Mouse (Mus musculus): ENCODE measurements around the gene Spsb4. TPM values are rescaled to one million over a fixed set of nuclear protein-coding genes. Genes with fewer than 3 reads are reported as not detected.

Gene Spsb4
- polyA plus RNA-seq, 1 experiment, result 0.78 TPM

DNA sequence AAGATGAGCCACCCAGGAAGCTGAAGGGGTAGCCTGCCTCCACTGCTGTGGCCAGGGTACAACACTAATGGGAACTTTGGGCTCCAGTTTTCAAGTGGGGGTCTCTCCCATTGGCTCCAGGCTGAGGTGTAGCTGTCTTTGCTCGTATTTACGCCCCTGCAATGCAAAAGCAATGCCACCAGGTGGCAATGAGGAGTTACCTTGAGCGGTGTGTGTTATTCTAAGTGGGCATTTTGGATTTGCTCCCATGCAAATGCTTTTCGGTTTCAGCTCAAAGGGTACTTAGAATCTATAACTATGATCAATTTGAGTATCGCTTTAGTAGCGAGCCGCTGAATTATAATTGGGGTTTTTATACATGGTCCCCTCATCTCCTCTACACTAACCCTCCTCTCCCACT is 57.6 kb downstream of the Spsb4 start:
- Histone ChIP-seq H3K27me3 (ENCODE audit: control insufficient read depth, insufficient read depth, insufficient read length) (no peaks in the 10 kb centered on the region), H3K79me2 (ENCODE audit: control insufficient read depth, insufficient read depth) (no peaks in the 10 kb centered on the region), H3K4me3 (no peak overlapping the region), H3K4me2 (ENCODE audit: low read depth) (no peak overlapping the region), H3K36me3 (ENCODE audit: control insufficient read depth, insufficient read depth) (no peaks in the 10 kb centered on the region), H3ac (ENCODE audit: control insufficient read depth, insufficient read length) (no peak overlapping the region)
- no peak for TF ChIP-seq MAX (IDR thresholded peaks at IDR 0.05; ENCODE audit: low read depth)
- no peak for TF ChIP-seq MYOD1 (IDR thresholded peaks at IDR 0.05; ENCODE audit: control insufficient read depth in 1 of 3, insufficient read length in 2 of 3, low read depth in 2 of 3)
- no peak for TF ChIP-seq POLR2AphosphoS2 (IDR thresholded peaks at IDR 0.05; ENCODE audit: insufficient read length, low read depth)
- TF ChIP-seq MYOG (IDR thresholded peaks at IDR 0.05; ENCODE audit: control insufficient read depth in 1 of 3, insufficient read depth in 1 of 3, insufficient read length in 2 of 3, low read depth in 2 of 3), result no peak

DNA sequence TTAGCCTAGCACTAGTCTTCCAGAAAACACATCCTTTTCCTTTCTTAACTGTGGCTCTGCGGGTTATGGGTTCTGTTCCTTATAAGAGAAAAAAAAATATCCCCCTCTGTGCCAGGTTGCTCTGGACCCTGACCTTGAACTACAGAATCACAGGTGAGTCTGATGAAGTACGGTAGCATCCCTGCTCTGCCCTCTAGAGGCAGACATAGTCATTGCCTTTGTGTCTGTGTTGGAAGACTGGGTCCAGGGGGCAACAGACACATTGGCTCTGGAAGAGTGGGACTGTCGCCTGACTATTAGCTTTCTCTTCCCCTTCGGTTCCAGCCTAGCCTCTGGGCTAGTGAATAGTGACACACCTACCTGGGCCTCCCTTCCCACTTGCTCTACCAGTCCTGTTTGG is 58.4 kb downstream of the Spsb4 start:
- Histone ChIP-seq H3K79me2 (ENCODE audit: control insufficient read depth, insufficient read depth) (no peaks in the 10 kb centered on the region), H3K36me3 (ENCODE audit: control insufficient read depth, insufficient read depth) (no peaks in the 10 kb centered on the region), H3K4me2 (ENCODE audit: low read depth) (no peak overlapping the region), H3K4me3 (no peak overlapping the region), H3ac (ENCODE audit: control insufficient read depth, insufficient read length) (no peak overlapping the region), H3K27me3 (ENCODE audit: control insufficient read depth, insufficient read depth, insufficient read length) (no peaks in the 10 kb centered on the region)
- TF ChIP-seq MAX (IDR thresholded peaks at IDR 0.05; ENCODE audit: low read depth), result no peak

DNA sequence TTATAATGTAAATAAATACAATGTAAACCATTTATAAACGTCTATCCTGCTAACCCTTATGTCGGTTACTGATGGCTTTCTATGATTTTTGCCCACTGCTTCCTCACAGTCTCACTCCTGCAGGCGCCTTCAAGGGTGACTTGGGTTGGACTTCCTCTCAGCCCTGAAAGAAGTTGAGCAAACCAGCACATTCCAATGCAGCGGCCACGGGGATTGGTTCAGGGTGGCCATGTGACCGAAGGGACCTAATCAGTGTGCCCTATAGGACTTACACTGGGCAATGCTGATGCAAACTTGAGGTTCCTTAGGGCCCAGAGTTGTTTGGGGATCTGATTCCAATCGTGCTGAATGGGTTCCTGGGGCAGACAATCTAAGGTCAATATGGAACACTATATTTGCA is 59.2 kb downstream of the Spsb4 start:
- H3K4me3 ChIP-seq, result no peak overlapping the region
- no peak overlapping the region for H3ac ChIP-seq (ENCODE audit: control insufficient read depth, insufficient read length)
- H3K27me3 ChIP-seq (ENCODE audit: control insufficient read depth, insufficient read depth, insufficient read length), result no peaks in the 10 kb centered on the region
- H3K4me2 ChIP-seq (ENCODE audit: low read depth), result no peak overlapping the region
- no peaks in the 10 kb centered on the region for H3K79me2 ChIP-seq (ENCODE audit: control insufficient read depth, insufficient read depth)
- no peak for TF ChIP-seq REST (IDR thresholded peaks at IDR 0.05; ENCODE audit: insufficient read depth, insufficient read length)
- TF ChIP-seq POLR2AphosphoS2 (IDR thresholded peaks at IDR 0.05; ENCODE audit: insufficient read length, low read depth), result no peak
- no peak for TF ChIP-seq TCF3 (IDR thresholded peaks at IDR 0.05; ENCODE audit: insufficient read length, low read depth)
- no peak for TF ChIP-seq MYOD1 (IDR thresholded peaks at IDR 0.05; ENCODE audit: control insufficient read depth in 1 of 3, insufficient read length in 2 of 3, low read depth in 2 of 3)
- no peak for TF ChIP-seq POLR2A (IDR thresholded peaks at IDR 0.05; ENCODE audit: insufficient read length, low read depth)
- no peak for TF ChIP-seq SRF (IDR thresholded peaks at IDR 0.05; ENCODE audit: control insufficient read depth, insufficient read length, low read depth)
- TF ChIP-seq E2F4 (IDR thresholded peaks at IDR 0.05; ENCODE audit: insufficient read depth), result no peak
- no peaks in the 10 kb centered on the region for H3K36me3 ChIP-seq (ENCODE audit: control insufficient read depth, insufficient read depth)

DNA sequence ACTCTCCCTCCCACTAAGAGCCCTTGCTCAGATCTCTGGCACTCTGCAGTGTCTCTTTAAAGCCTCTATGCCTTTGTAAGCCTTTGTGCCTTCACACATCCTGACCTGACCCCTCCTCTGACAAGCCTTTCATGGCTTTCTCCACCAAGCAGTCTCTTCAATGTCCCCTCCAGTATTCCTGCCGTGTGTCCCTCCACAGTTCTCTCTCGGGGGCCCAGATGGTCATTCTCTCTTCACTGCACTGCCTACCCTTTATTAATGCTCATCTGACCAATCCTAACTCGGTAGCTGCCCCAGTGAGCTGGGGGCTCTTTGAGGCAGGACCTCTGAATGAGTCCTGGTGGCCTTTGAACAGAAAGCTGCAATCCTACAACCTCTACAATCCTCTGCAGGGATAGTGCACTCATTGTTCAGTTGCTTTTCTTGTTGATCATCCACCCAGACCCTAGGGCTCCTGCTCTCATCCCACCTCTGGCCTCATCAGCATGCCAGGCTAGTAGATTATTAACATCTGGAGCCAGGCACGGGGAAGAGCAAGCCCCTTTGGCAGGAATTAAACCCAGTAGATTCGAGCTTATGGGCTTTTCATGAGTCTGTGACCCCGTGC is 60.5 kb downstream of the Spsb4 start:
- no peak overlapping the region for H3K4me2 ChIP-seq (ENCODE audit: low read depth)
- H3K4me3 ChIP-seq, result no peak overlapping the region
- H3K27me3 ChIP-seq (ENCODE audit: control insufficient read depth, insufficient read depth, insufficient read length), result no peaks in the 10 kb centered on the region
- H3K36me3 ChIP-seq (ENCODE audit: control insufficient read depth, insufficient read depth), result no peaks in the 10 kb centered on the region
- H3K79me2 ChIP-seq (ENCODE audit: control insufficient read depth, insufficient read depth), result no peaks in the 10 kb centered on the region
- no peak overlapping the region for H3ac ChIP-seq (ENCODE audit: control insufficient read depth, insufficient read length)
- TF ChIP-seq MAX (IDR thresholded peaks at IDR 0.05; ENCODE audit: low read depth) (no peak), USF1 (IDR thresholded peaks at IDR 0.05; ENCODE audit: low read depth) (no peak), REST (IDR thresholded peaks at IDR 0.05; ENCODE audit: insufficient read depth, insufficient read length) (no peak), TCF3 (IDR thresholded peaks at IDR 0.05; ENCODE audit: insufficient read length, low read depth) (no peak), SRF (IDR thresholded peaks at IDR 0.05; ENCODE audit: control insufficient read depth, insufficient read length, low read depth) (no peak), TCF12 (IDR thresholded peaks at IDR 0.05; ENCODE audit: insufficient read depth, poor library complexity, severe bottlenecking) (no peak), CEBPB (IDR thresholded peaks at IDR 0.05; ENCODE audit: insufficient read depth, poor library complexity, severe bottlenecking) (no peak), POLR2A (IDR thresholded peaks at IDR 0.05; ENCODE audit: insufficient read length, low read depth) (no peak), POLR2AphosphoS2 (IDR thresholded peaks at IDR 0.05; ENCODE audit: insufficient read length, low read depth) (no peak), E2F4 (IDR thresholded peaks at IDR 0.05; ENCODE audit: insufficient read depth) (no peak), MYOG (IDR thresholded peaks at IDR 0.05; ENCODE audit: control insufficient read depth in 1 of 3, insufficient read depth in 1 of 3, insufficient read length in 2 of 3, low read depth in 2 of 3) (no peak)

DNA sequence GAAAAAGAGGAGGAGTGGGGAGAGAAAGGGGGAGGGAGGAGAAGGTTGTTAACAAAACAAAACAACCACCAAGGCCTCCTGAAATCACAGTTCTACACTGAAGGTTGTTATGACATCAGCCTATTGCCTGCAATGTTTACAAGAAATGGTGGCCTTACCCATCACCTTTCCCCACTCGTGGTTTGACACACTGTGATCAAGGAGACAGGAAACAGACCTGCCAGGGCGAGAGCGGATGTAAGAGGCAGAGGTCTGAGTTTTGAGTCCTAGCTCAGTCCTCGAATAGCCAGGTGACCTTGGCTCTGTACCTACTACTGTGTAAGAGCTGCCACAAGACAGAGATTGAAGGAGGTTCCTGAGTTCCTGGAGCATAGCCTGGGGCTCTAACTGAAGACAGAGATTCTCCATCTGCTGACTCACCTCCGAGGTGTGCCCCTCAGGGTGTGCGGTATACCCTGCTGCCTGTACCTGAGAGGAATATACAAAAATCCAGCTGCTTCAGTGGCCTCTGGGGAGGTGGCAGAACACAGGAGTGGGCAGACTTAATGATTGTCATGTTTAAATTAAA is 61.3 kb downstream of the Spsb4 start:
- TF ChIP-seq POLR2AphosphoS2 (IDR thresholded peaks at IDR 0.05; ENCODE audit: insufficient read length, low read depth) (no peak), SRF (IDR thresholded peaks at IDR 0.05; ENCODE audit: control insufficient read depth, insufficient read length, low read depth) (no peak), MYOD1 (IDR thresholded peaks at IDR 0.05; ENCODE audit: control insufficient read depth in 1 of 3, insufficient read length in 2 of 3, low read depth in 2 of 3) (no peak), CEBPB (IDR thresholded peaks at IDR 0.05; ENCODE audit: insufficient read depth, poor library complexity, severe bottlenecking) (no peak), POLR2A (IDR thresholded peaks at IDR 0.05; ENCODE audit: insufficient read length, low read depth) (no peak), REST (IDR thresholded peaks at IDR 0.05; ENCODE audit: insufficient read depth, insufficient read length) (no peak), MAX (IDR thresholded peaks at IDR 0.05; ENCODE audit: low read depth) (no peak), MYOG (IDR thresholded peaks at IDR 0.05; ENCODE audit: control insufficient read depth in 1 of 3, insufficient read depth in 1 of 3, insufficient read length in 2 of 3, low read depth in 2 of 3) (no peak), TCF12 (IDR thresholded peaks at IDR 0.05; ENCODE audit: insufficient read depth, poor library complexity, severe bottlenecking) (no peak), E2F4 (IDR thresholded peaks at IDR 0.05; ENCODE audit: insufficient read depth) (no peak), TCF3 (IDR thresholded peaks at IDR 0.05; ENCODE audit: insufficient read length, low read depth) (no peak), USF1 (IDR thresholded peaks at IDR 0.05; ENCODE audit: low read depth) (no peak)
- Histone ChIP-seq H3K36me3 (ENCODE audit: control insufficient read depth, insufficient read depth) (no peaks in the 10 kb centered on the region), H3K4me2 (ENCODE audit: low read depth) (no peak overlapping the region)

More for the DNA sequence above, 61.3 kb downstream of the Spsb4 start:
- Histone ChIP-seq H3K79me2 (ENCODE audit: control insufficient read depth, insufficient read depth) (no peaks in the 10 kb centered on the region), H3K27me3 (ENCODE audit: control insufficient read depth, insufficient read depth, insufficient read length) (no peaks in the 10 kb centered on the region), H3ac (ENCODE audit: control insufficient read depth, insufficient read length) (no peak overlapping the region), H3K4me3 (no peak overlapping the region)
